Mouse (Mus musculus): ENCODE data around the gene Nbea.
"Not testable (repeated sequence)": the region's sequence is repeated elsewhere in the genome, so short reads cannot be mapped to it uniquely, and the experiment has no call there.

The Nbea gene

GRCm38 (mm10) chr3:55646437-55646836 is 537.1 kb downstream of the Nbea start:
- no peak for TF ChIP-seq CTCF (conservative IDR thresholded peaks at IDR 0.05; ENCODE audit: low read length)
- no peak for TF ChIP-seq NANOG (IDR thresholded peaks at IDR 0.05; ENCODE audit: borderline replicate concordance, low read length)
- TF ChIP-seq POU5F1 (IDR thresholded peaks at IDR 0.05; ENCODE audit: borderline replicate concordance, low read length), result no peak
- Histone ChIP-seq H3K4me1 (replicated peaks; ENCODE audit: low read depth, low read length) (no peaks in the 10 kb centered on the region), H3K9me3 (ENCODE audit: low read length) (no peaks in the 10 kb centered on the region), H3K27me3 (ENCODE audit: insufficient read depth, low read length) (no peaks in the 10 kb centered on the region), H3K36me3 (ENCODE audit: insufficient read depth, low read length) (no peaks in the 10 kb centered on the region), H3K4me3 (replicated peaks; ENCODE audit: low read length) (no peak overlapping the region)

- Histone ChIP-seq H3K36me3 (ENCODE audit: insufficient read depth, low read length) (no peaks in the 10 kb centered on the region), H3K9me3 (ENCODE audit: low read length) (no peaks in the 10 kb centered on the region), H3K4me3 (replicated peaks; ENCODE audit: low read length) (no peak overlapping the region), H3K4me1 (replicated peaks; ENCODE audit: low read depth, low read length) (no peaks in the 10 kb centered on the region), H3K27me3 (ENCODE audit: insufficient read depth, low read length) (no peaks in the 10 kb centered on the region)
- TF ChIP-seq POU5F1 (IDR thresholded peaks at IDR 0.05; ENCODE audit: borderline replicate concordance, low read length) (no peak), CTCF (conservative IDR thresholded peaks at IDR 0.05; ENCODE audit: low read length) (no peak), NANOG (IDR thresholded peaks at IDR 0.05; ENCODE audit: borderline replicate concordance, low read length) (no peak)
These were observed 539.4 kb downstream of the Nbea start for GRCm38 (mm10) chr3:55644035-55644618.

GRCm38 (mm10) chr3:55637660-55638059 is 545.8 kb downstream of the Nbea start:
- no peaks in the 10 kb centered on the region for H3K27me3 ChIP-seq (ENCODE audit: insufficient read depth, low read length)
- no peak overlapping the region for H3K4me3 ChIP-seq (replicated peaks; ENCODE audit: low read length)
- H3K4me1 ChIP-seq (replicated peaks; ENCODE audit: low read depth, low read length), result no peaks in the 10 kb centered on the region
- H3K36me3 ChIP-seq (ENCODE audit: insufficient read depth, low read length), result no peaks in the 10 kb centered on the region
- H3K9me3 ChIP-seq (ENCODE audit: low read length), result no peaks in the 10 kb centered on the region
- no peak for TF ChIP-seq POU5F1 (IDR thresholded peaks at IDR 0.05; ENCODE audit: borderline replicate concordance, low read length)
- no peak for TF ChIP-seq CTCF (conservative IDR thresholded peaks at IDR 0.05; ENCODE audit: low read length)
- TF ChIP-seq NANOG (IDR thresholded peaks at IDR 0.05; ENCODE audit: borderline replicate concordance, low read length), result no peak

- no peaks in the 10 kb centered on the region for H3K27me3 ChIP-seq (ENCODE audit: insufficient read depth, low read length)
- TF ChIP-seq POU5F1 (IDR thresholded peaks at IDR 0.05; ENCODE audit: borderline replicate concordance, low read length), result no peak
- TF ChIP-seq CTCF (conservative IDR thresholded peaks at IDR 0.05; ENCODE audit: low read length), result no peak
- no peak for TF ChIP-seq NANOG (IDR thresholded peaks at IDR 0.05; ENCODE audit: borderline replicate concordance, low read length)
- H3K4me3 ChIP-seq (replicated peaks; ENCODE audit: low read length), result no peak overlapping the region
- no peaks in the 10 kb centered on the region for H3K4me1 ChIP-seq (replicated peaks; ENCODE audit: low read depth, low read length)
- no peaks in the 10 kb centered on the region for H3K9me3 ChIP-seq (ENCODE audit: low read length)
- H3K36me3 ChIP-seq (ENCODE audit: insufficient read depth, low read length), result no peaks in the 10 kb centered on the region
These were observed 547.8 kb downstream of the Nbea start for GRCm38 (mm10) chr3:55635542-55636172.

GRCm38 (mm10) chr3:55627054-55627453 is 556.4 kb downstream of the Nbea start:
- Histone ChIP-seq H3K4me1 (replicated peaks; ENCODE audit: low read depth, low read length) (no peaks in the 10 kb centered on the region), H3K4me3 (replicated peaks; ENCODE audit: low read length) (no peak overlapping the region), H3K36me3 (ENCODE audit: insufficient read depth, low read length) (no peaks in the 10 kb centered on the region), H3K27me3 (ENCODE audit: insufficient read depth, low read length) (no peaks in the 10 kb centered on the region), H3K9me3 (ENCODE audit: low read length) (no peaks in the 10 kb centered on the region)
- TF ChIP-seq CTCF (conservative IDR thresholded peaks at IDR 0.05; ENCODE audit: low read length) (no peak), POU5F1 (IDR thresholded peaks at IDR 0.05; ENCODE audit: borderline replicate concordance, low read length) (no peak), NANOG (IDR thresholded peaks at IDR 0.05; ENCODE audit: borderline replicate concordance, low read length) (no peak)

- not testable (repeated sequence) for H3K36me3 ChIP-seq (ENCODE audit: insufficient read depth, low read length); H3K27me3 ChIP-seq (ENCODE audit: insufficient read depth, low read length); H3K4me1 ChIP-seq (replicated peaks; ENCODE audit: low read depth, low read length); H3K9me3 ChIP-seq (ENCODE audit: low read length); H3K4me3 ChIP-seq (replicated peaks; ENCODE audit: low read length)
- peak; percentile 19 for TF ChIP-seq CTCF (conservative IDR thresholded peaks at IDR 0.05; ENCODE audit: low read length)
These were observed 561.5 kb downstream of the Nbea start for GRCm38 (mm10) chr3:55621958-55622357.

GRCm38 (mm10) chr3:55618396-55618795 is 565.1 kb downstream of the Nbea start:
- Histone ChIP-seq H3K4me1 (replicated peaks; ENCODE audit: low read depth, low read length) (no peaks in the 10 kb centered on the region), H3K9me3 (ENCODE audit: low read length) (peaks cover 7% of the 10 kb centered on the region; the same call in 1 of the 2 replicates), H3K36me3 (ENCODE audit: insufficient read depth, low read length) (no peaks in the 10 kb centered on the region), H3K4me3 (replicated peaks; ENCODE audit: low read length) (no peak overlapping the region), H3K27me3 (ENCODE audit: insufficient read depth, low read length) (no peaks in the 10 kb centered on the region)
- TF ChIP-seq NANOG (IDR thresholded peaks at IDR 0.05; ENCODE audit: borderline replicate concordance, low read length) (no peak), CTCF (conservative IDR thresholded peaks at IDR 0.05; ENCODE audit: low read length) (no peak), POU5F1 (IDR thresholded peaks at IDR 0.05; ENCODE audit: borderline replicate concordance, low read length) (no peak)

- H3K4me3 ChIP-seq (replicated peaks; ENCODE audit: low read length), result no peak overlapping the region
- H3K27me3 ChIP-seq (ENCODE audit: insufficient read depth, low read length), result 0 out of 2 replicates have a peak, but pooled peaks cover 4% of the 10 kb centered on the region
- no peaks in the 10 kb centered on the region for H3K36me3 ChIP-seq (ENCODE audit: insufficient read depth, low read length)
- 0 out of 2 replicates have a peak, but pooled peaks cover 8% of the 10 kb centered on the region for H3K4me1 ChIP-seq (replicated peaks; ENCODE audit: low read depth, low read length)
- peaks cover 15% of the 10 kb centered on the region for H3K9me3 ChIP-seq (ENCODE audit: low read length)
- no peak for TF ChIP-seq POU5F1 (IDR thresholded peaks at IDR 0.05; ENCODE audit: borderline replicate concordance, low read length)
- TF ChIP-seq NANOG (IDR thresholded peaks at IDR 0.05; ENCODE audit: borderline replicate concordance, low read length), result no peak
- TF ChIP-seq CTCF (conservative IDR thresholded peaks at IDR 0.05; ENCODE audit: low read length), result no peak
These were observed 570.9 kb downstream of the Nbea start for GRCm38 (mm10) chr3:55612459-55613115.

Measured in E14TG2a.4 (cell line).